Mouse (Mus musculus): ENCODE measurements around the gene Btn2a2.

GRCm38 (mm10) chr13:23529005-23529404 lies 40.3 kb upstream of the Btn2a2 start:
- TF ChIP-seq CHD2 (IDR thresholded peaks at IDR 0.05; ENCODE audit: low read length) (no peak), CTCF (conservative IDR thresholded peaks at IDR 0.05 in 1 of 2, IDR thresholded peaks at IDR 0.05 in 1 of 2; ENCODE audit: low read depth in 2 of 2, low read length in 2 of 2) (no peak), MAX (IDR thresholded peaks at IDR 0.05; ENCODE audit: low read length) (no peak), POLR2A (IDR thresholded peaks at IDR 0.05; ENCODE audit: low read depth, low read length) (no peak), USF1 (IDR thresholded peaks at IDR 0.05; ENCODE audit: low read depth, low read length) (no peak), EP300 (IDR thresholded peaks at IDR 0.05; ENCODE audit: low read length) (no peak)
